Mouse (Mus musculus): ENCODE measurements around the gene Pde10a. TPM values are rescaled to one million over a fixed set of nuclear protein-coding genes. Genes with fewer than 3 reads are reported as not detected.

Gene Pde10a
- polyA plus RNA-seq, 1 experiment from 2014 or later, result 3.5 TPM

DNA sequence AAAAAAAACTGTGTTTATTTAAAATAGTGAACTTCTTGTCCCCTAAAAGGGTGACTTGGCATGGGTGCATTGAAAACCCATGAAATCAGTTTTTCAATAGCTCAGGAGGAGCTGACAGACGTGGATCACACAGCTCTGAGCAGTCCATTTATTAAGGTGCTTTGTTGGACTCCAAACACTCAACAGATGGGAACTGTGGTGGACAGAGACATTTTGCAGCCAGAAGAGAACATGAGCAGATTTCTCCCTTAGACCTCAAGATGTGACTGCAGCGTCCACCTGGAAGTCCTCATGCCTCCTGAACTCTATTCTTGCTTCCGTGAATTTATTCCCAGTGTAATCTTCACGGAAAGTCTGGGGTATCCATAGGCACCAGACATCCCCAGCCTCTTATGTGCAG, 266.4 kb downstream of the Pde10a start:
- Histone ChIP-seq H3K27ac (no peak overlapping the region), H3K27me3 (ENCODE audit: insufficient read depth, poor library complexity, severe bottlenecking) (peaks cover 27% of the 10 kb centered on the region; the same call in 1 of the 2 replicates), H3K9me3 (no peaks in the 10 kb centered on the region), H3K4me3 (no peak overlapping the region), H3K36me3 (no peaks in the 10 kb centered on the region), H3K4me1 (no peaks in the 10 kb centered on the region)
- WGBS, result 75% methylated on average over 4 of the region's 4 CpGs
- DNase-seq (ENCODE audit: low spot score), result no peak

DNA sequence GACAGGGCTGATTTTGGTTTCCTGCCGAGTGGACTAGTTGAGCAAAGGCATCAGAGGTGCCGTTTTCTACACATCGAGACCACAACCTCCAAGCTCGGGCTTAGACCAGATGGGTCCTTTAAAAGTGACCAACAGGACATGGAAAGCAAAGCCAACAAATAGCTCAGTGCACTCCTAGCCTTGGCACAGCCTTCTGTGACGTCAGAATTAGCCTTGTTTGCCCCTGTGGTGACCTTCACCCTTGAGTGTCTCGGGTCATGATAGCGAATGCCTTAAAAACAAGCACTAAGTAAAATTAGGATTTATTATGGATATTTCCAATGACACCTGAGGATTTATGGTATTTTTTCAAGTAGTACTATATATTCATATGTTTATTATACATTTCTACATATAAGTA, 267.4 kb downstream of the Pde10a start:
- H3K4me3 ChIP-seq, result no peak overlapping the region

DNA sequence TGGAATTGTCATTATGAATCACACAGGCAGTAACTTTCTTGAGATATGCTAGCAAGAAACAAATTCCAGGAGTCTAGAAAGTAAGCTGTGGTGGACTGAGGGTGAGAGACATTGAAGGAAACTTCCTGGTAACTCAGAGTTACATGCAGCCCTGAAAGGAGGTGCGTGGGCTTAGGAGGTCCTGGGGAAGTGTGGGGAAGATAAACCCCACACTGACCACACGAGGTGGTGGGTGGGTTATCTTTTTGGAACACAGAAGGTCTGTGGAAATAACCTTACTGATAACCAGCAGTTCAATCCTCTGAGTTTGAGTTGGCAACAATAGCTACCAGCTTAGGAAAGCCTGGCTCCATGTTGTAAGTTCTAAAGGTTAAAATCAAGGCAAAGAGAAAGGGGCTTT, 272.5 kb downstream of the Pde10a start:
- peaks cover 66% of the 10 kb centered on the region for H3K27me3 ChIP-seq (ENCODE audit: insufficient read depth, poor library complexity, severe bottlenecking)
- H3K36me3 ChIP-seq, result no peaks in the 10 kb centered on the region
- peaks cover 17% of the 10 kb centered on the region for H3K4me1 ChIP-seq
- no peak for DNase-seq (ENCODE audit: low spot score)
- WGBS, result 11% methylated on average over 2 of the region's 2 CpGs
- H3K27ac ChIP-seq, result no peak overlapping the region
- no peaks in the 10 kb centered on the region for H3K9me3 ChIP-seq
- H3K4me3 ChIP-seq, result no peak overlapping the region

More for the DNA sequence above, 267.4 kb downstream of the Pde10a start:
- 76% methylated on average over 7 of the region's 7 CpGs for WGBS
- Histone ChIP-seq H3K9me3 (no peaks in the 10 kb centered on the region), H3K4me1 (no peaks in the 10 kb centered on the region), H3K36me3 (no peaks in the 10 kb centered on the region), H3K27ac (no peak overlapping the region), H3K27me3 (ENCODE audit: insufficient read depth, poor library complexity, severe bottlenecking) (peaks cover 32% of the 10 kb centered on the region)
- no peak for DNase-seq (ENCODE audit: low spot score)

DNA sequence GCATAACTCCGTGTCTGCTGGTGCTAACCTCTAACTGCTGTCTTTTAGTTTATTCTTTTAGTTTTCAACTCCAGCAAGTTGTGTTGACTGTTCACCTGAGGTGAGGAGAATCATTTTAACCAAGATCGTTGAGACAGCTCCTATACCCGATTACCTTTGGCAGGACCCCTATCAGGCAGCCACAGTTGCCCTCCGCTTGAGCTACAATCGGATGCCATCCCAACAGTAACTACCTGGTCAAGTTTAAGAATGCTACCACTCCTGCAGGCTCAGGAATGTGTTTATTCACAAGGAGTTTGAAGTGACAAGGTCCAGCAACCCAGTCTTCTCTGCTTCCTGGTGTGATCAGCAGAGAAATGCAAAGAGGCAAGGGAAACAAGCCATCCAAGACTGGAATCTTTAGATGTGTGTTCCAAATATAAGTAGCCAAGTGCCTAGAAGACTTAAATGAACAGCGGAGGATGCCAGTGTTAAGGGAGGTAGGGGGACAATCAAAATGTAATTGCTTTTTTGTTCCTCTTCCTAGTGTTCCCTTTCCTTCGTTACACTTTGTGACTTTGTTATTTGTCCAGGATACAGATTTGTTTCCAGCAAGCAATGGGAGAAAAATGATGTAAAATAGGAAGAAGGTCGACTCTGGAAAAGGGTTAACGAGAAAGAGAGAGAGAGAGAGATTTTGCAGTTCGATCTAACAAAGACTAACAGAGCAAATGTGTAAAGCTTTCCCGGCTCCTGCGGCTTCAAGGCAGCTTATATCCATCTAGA, 273.5 kb downstream of the Pde10a start:
- no peak overlapping the region for H3K4me3 ChIP-seq
- no peak overlapping the region for H3K27ac ChIP-seq
- H3K9me3 ChIP-seq, result no peaks in the 10 kb centered on the region
- H3K36me3 ChIP-seq, result no peaks in the 10 kb centered on the region
- no peak for DNase-seq (ENCODE audit: low spot score)
- WGBS, result 4% methylated on average over 12 of the region's 12 CpGs
- peaks cover 77% of the 10 kb centered on the region for H3K27me3 ChIP-seq (ENCODE audit: insufficient read depth, poor library complexity, severe bottlenecking)
- H3K4me1 ChIP-seq, result peaks cover 20% of the 10 kb centered on the region

DNA sequence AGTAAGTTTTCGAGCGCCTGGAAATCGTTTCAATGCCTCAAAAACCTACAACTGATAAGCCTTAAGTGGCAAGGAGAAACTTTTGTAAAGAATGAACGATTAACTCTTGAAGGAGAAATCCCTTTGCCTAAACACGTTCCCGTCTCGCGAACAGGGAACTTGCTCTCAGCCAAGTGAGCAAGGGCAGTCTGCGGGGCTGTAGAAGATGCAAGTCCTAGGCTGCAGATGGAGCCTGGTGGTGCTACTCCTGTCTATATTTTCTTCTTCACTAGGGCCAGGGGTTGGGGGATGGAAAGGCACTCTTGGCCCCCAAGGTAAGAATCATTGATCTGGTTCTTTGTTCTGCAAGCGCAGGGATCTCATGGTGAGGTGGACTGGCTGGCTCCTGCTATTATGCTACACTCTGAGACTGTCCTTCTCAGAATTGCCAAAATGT, 274.1 kb downstream of the Pde10a start:
- H3K27ac ChIP-seq, result no peak overlapping the region
- peaks cover 20% of the 10 kb centered on the region for H3K4me1 ChIP-seq
- DNase-seq (ENCODE audit: low spot score), result no peak
- H3K27me3 ChIP-seq (ENCODE audit: insufficient read depth, poor library complexity, severe bottlenecking), result peaks cover 83% of the 10 kb centered on the region
- H3K4me3 ChIP-seq, result no peak overlapping the region
- no peaks in the 10 kb centered on the region for H3K36me3 ChIP-seq
- no peaks in the 10 kb centered on the region for H3K9me3 ChIP-seq
- WGBS, result 2% methylated on average over 10 of the region's 10 CpGs

DNA sequence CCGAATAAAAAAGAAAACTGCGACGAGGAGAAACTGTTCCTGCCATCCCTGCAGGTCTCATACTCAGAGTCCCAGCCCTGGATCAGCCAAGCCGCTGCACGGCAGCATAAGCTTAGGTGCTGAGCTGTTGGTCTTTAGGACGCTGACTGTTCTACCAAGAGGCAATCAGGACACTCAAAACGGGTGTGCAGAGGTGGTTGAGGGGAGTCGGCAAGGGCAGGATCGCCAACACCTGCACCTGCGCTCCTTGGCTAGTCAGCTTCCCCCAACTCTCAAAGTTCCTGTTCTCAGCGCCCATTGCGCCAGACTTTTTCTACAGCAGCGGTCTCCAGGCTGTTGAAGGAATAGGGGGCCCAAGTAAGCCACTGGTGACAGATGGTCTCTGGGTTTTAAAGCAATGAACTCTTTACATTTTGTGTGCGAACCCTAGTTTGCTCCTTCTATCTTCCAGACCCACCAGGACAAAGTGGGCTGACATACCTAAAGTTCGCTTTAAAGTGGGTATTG, 274.8 kb downstream of the Pde10a start:
- no peak for DNase-seq (ENCODE audit: low spot score)
- Histone ChIP-seq H3K36me3 (no peaks in the 10 kb centered on the region), H3K4me1 (peaks cover 20% of the 10 kb centered on the region), H3K9me3 (no peaks in the 10 kb centered on the region), H3K27me3 (ENCODE audit: insufficient read depth, poor library complexity, severe bottlenecking) (peaks cover 89% of the 10 kb centered on the region), H3K4me3 (peak overlapping the region; percentile 83), H3K27ac (no peak overlapping the region)
- under 1% methylated on average over 15 of the region's 15 CpGs for WGBS

DNA sequence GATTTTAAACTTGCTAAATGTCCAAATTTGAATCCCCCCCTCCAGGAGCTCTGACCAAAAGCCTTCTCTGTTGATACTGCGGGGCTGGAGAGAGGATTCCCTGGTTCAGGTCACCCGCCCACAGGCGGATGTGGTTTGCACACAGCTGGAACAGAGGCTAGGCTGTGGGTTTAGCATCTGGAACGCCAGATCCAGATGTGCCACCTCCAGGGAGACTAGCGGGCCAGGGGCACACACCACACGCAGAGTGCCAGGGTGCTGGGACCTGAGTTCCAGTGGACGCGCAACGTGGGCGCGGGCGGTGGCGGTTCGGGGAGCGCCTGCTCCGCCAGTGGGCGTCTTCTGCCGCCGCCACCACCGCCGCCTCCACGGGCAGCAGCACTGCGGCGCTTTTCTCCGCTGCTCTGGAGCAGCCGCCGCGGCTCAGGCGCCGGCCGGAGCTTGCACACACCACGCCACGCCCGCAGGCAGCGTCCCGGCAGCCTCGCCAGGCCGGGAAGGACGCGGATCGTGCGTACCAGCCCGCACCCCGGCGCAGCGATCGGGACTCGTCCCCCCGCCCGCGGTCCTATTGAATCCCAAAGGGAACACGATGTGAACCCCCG, 275.4 kb downstream of the Pde10a start:
- peak; percentile 86 for DNase-seq (ENCODE audit: low spot score)
- under 1% methylated on average over 52 of the region's 53 CpGs for WGBS
- H3K4me3 ChIP-seq, result peak overlapping the region; percentile 83
- H3K36me3 ChIP-seq, result no peaks in the 10 kb centered on the region
- H3K27ac ChIP-seq, result peak overlapping the region; percentile 86
- H3K9me3 ChIP-seq, result no peaks in the 10 kb centered on the region
- peaks cover 90% of the 10 kb centered on the region for H3K27me3 ChIP-seq (ENCODE audit: insufficient read depth, poor library complexity, severe bottlenecking)
- peaks cover 20% of the 10 kb centered on the region for H3K4me1 ChIP-seq

DNA sequence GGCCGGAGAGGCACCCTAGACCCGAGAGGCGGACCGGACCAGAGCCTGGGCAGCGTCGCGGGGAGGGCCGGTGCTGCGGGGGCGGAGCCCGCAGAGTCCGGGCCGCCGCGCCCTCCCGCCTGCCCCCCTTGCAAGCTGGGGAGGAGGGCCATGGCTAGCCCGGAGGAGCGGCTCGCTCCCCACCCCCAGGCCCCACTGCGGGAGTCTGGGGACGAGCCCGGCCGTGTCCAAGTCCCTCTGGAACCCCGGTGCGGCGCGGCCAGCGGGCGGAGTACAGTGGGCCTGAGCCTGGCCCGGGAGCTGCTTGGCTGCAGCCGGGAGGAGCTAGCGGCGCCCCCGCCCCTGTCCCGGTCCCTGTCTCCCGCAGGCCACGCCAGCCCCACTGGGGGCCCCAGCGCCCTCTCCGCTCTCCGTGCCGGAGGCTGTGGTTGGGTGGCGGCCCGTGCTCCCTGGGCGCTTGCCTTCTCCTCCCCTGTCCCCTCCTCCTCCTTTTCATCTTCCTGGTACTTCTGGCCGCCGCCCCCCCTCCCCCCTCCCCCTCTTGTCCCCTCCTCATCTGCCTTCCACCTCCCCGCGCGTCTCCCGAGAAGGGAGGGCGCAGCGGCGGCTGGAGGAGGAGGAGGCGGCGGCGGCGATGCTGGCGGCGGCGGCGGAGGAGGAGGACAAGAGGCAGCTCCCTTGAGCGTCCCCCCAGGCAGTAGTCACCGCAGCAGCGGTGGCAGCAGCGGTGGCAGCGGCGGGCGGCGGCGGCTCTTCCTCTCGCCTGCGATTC, 276.1 kb downstream of the Pde10a start:
- H3K36me3 ChIP-seq, result no peaks in the 10 kb centered on the region
- H3K27me3 ChIP-seq (ENCODE audit: insufficient read depth, poor library complexity, severe bottlenecking), result peaks cover 94% of the 10 kb centered on the region
- peak overlapping the region; percentile 83 for H3K4me3 ChIP-seq
- peak; percentile 89 for DNase-seq (ENCODE audit: low spot score)
- 0% methylated on average over 55 of the region's 72 CpGs for WGBS
- H3K4me1 ChIP-seq, result peaks cover 20% of the 10 kb centered on the region
- H3K9me3 ChIP-seq, result no peaks in the 10 kb centered on the region
- peak overlapping the region; percentile 86 for H3K27ac ChIP-seq

DNA sequence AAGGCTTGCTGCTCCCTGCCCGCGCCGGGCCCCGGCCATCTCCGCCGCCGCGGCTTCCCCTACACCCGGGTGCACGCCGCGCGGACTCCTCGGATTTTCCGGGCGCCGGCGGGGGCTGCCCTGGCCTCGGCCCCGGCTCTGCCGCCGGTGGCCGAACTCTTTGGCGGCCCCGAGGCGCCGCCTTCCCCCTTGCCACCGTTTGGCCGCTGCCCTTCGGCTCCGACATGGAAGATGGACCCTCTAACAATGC, 276.6 kb downstream of the Pde10a start:
- Histone ChIP-seq H3K27me3 (ENCODE audit: insufficient read depth, poor library complexity, severe bottlenecking) (peaks cover 95% of the 10 kb centered on the region), H3K36me3 (no peaks in the 10 kb centered on the region), H3K4me3 (peak overlapping the region; percentile 83), H3K4me1 (peaks cover 20% of the 10 kb centered on the region), H3K9me3 (no peaks in the 10 kb centered on the region), H3K27ac (peak overlapping the region; percentile 86)
- under 1% methylated on average over 31 of the region's 31 CpGs for WGBS
- DNase-seq (ENCODE audit: low spot score), result no peak

DNA sequence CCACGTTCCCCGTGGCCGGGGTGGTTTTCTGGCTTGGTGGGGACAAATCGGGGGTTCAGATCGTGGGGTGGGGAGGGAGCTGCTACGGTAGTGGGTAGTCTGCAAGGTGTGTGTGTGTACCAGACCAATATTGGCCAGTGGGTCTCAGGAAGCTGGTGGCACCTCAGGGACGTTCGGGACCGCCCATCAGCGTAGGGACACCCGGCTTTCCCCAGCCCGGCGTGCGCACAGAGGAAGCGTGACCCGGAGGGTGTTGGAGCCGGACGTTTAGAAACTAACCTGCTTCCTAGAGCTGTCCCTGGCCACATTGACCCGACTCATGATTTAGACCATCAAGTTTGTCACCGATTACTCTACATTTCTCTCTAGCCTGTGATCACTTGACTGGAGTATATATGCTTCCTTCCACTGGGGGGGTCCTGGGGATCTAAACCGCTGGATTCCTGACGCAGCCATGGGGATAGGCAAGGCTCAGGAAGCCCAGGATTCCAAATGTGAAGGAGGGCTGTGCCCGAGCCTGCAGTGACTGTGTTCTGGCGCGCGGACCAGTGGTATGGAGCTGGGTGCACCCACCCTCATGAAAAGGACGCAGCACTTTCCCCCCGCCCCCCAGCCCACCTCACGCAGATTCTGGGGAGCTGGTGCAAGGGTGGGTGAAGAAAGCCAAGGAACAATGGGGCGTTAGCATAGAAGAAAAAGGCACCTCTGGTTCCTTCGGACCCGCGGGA, 277.2 kb downstream of the Pde10a start:
- Histone ChIP-seq H3K27me3 (ENCODE audit: insufficient read depth, poor library complexity, severe bottlenecking) (peaks cover 99% of the 10 kb centered on the region), H3K27ac (peak overlapping the region; percentile 86), H3K9me3 (no peaks in the 10 kb centered on the region), H3K4me1 (peaks cover 20% of the 10 kb centered on the region), H3K4me3 (peak overlapping the region; percentile 83), H3K36me3 (no peaks in the 10 kb centered on the region)
- WGBS, result under 1% methylated on average over 33 of the region's 33 CpGs
- DNase-seq (ENCODE audit: low spot score), result peak; percentile 78

DNA sequence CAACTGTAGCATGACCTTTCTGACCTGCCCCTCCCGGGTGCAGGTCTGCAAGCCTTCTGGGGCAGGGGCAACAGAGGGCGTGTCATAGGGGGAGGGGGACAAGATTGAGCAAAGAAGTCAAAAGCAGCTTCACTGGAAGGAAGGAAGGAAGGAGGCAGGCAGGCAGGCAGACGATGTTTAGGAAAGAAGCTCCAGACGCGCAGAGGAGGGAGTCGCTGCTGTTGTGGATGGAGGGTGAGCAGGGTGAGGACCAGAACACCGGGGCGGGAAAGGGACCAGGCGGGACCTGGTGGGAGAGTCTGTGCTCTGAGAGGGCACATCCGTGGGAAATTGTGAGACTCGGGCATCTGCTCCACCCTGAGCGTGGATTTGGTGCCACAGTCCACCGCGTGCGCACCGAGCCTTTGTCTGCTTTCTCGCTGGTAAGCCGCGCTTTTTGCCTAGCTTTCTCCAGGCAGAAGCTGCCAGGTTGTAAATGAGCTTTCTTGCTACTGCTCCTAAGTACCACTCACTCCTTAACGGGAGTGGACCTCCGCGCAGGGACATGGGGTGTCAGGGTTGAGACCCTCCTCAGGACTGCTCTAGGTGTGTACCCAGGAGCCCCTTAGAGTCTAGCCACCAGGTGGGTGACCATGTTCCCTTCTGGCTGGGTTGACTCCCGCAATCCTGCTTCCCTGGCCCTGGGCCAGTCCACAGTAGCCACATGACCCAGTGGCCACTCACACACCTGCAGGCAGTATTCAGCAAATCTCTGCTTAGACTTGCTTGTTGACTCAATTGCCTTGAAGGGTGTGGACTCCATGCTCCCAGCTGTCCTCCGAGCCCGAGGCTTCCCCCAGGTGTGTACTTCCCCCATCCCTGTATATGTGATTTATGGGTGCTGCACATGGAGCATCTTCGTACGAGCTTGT, 278.0 kb downstream of the Pde10a start:
- Histone ChIP-seq H3K4me1 (peaks cover 20% of the 10 kb centered on the region), H3K27me3 (ENCODE audit: insufficient read depth, poor library complexity, severe bottlenecking) (peaks cover 99% of the 10 kb centered on the region), H3K36me3 (no peaks in the 10 kb centered on the region), H3K9me3 (no peaks in the 10 kb centered on the region), H3K27ac (0 out of 2 replicates have a peak overlapping the region, but pooled peaks have one; percentile 13), H3K4me3 (peak overlapping the region; percentile 83)
- WGBS, result 10% methylated on average over 27 of the region's 27 CpGs
- DNase-seq (ENCODE audit: low spot score), result no peak

DNA sequence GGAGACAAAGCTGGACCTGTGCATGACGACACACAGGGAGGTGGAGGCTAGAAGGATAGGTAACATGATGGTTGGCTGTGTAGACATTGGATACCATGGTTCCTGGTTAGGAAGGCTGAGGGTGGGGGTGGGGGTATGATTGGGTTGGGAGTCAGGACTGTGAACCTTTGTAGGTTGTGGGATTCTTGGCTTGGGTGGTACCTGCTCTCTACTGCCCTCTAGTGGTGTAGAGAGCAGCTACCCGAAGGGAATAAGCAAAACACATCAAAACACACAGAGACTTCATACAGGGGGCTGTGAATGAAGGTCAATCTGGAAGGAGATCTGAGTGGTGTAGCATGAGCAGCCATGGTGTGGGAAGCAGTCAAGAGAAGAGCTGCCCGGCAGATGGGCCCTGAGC, 282.2 kb downstream of the Pde10a start:
- DNase-seq (ENCODE audit: low spot score), result no peak
- 37% methylated on average over 3 of the region's 3 CpGs for WGBS

More for the DNA sequence above, 282.2 kb downstream of the Pde10a start:
- H3K36me3 ChIP-seq, result no peaks in the 10 kb centered on the region
- H3K27ac ChIP-seq, result no peak overlapping the region
- peaks cover 8% of the 10 kb centered on the region for H3K4me1 ChIP-seq
- no peak overlapping the region for H3K4me3 ChIP-seq
- no peaks in the 10 kb centered on the region for H3K9me3 ChIP-seq
- peaks cover 85% of the 10 kb centered on the region for H3K27me3 ChIP-seq (ENCODE audit: insufficient read depth, poor library complexity, severe bottlenecking)
